Mouse (Mus musculus): Measurements from ENCODE around the gene Krt18.

DNA sequence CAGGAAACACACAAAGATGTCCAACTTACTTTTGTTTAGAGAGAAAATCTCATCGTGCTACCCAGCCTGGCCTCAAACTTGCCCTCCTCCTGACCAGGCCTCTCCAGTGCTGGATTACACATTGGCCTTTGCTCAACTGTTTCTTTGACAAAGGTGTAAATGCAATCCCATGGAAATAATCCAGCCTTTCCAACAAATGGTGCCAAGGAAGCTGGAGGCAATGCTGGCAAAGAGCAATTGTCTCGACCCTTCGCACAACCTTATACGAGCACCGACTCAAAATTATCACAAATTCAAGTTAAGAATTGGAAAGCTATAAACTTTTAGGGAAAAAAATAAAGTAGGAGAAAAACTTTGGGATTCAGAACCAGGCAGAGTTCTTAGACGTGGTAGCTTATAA is 20.0 kb downstream of the Krt18 start:
- TF ChIP-seq CTCF (IDR thresholded peaks at IDR 0.05; ENCODE audit: control insufficient read depth, insufficient read depth, low read length) (no peak), POLR2A (IDR thresholded peaks at IDR 0.05; ENCODE audit: borderline replicate concordance, control insufficient read depth, low read depth, low read length) (no peak)
